Mouse (Mus musculus) midbrain, embryonic 14.5 days (tissue): Measurements from ENCODE around the gene Npas3. TPM values are rescaled to one million over a fixed set of nuclear protein-coding genes. Genes with fewer than 3 reads are reported as not detected.

Experiments used
- ATAC-seq: fragments of 200-750 bp; cut with Nextera tagmentation; 2 replicates; pipeline ENCODE4 v1.8.0; 2017; ENCODE audit warnings: moderate number of reproducible peaks, moderate library complexity; ENCODE audit not compliant: low FRiP score, low TSS enrichment
- DNase-seq: peaks from one replicate; pipeline ENCODE4 v3.0.0-alpha.2; 2015
- H3K27ac ChIP-seq: fragments of 300-500 bp; sonication (generic); replicated peaks from 2 replicates; pipeline ENCODE4 v1.5.1; 2014; ENCODE audit warnings: mild to moderate bottlenecking, low read depth, low read length, moderate library complexity
- H3K27me3 ChIP-seq: fragments of 300-500 bp; sonication (generic); 2 replicates; pipeline ENCODE4 v1.6.1; 2014; ENCODE audit warnings: low read length, control low read depth, mixed read lengths; ENCODE audit not compliant: control insufficient read depth, insufficient read depth
- H3K36me3 ChIP-seq: fragments of 300-500 bp; sonication (generic); 2 replicates; pipeline ENCODE4 v1.6.1; 2014; ENCODE audit warnings: low read length, control low read depth; ENCODE audit not compliant: control insufficient read depth, insufficient read depth
- H3K4me1 ChIP-seq: fragments of 300-500 bp; sonication (generic); 2 replicates; pipeline ENCODE4 v1.6.1; 2014; ENCODE audit warnings: mild to moderate bottlenecking, antibody characterized with exemption, low read length, control low read depth; ENCODE audit not compliant: control insufficient read depth, insufficient read depth
- H3K4me2 ChIP-seq: fragments of 300-500 bp; sonication (generic); 2 replicates; pipeline ENCODE4 v1.6.1; 2014; ENCODE audit warnings: mild to moderate bottlenecking, low read length, moderate library complexity
- H3K4me3 ChIP-seq: fragments of 300-500 bp; sonication (generic); replicated peaks from 2 replicates; pipeline ENCODE4 v1.5.1; 2014; ENCODE audit warnings: low read depth, low read length
- H3K9ac ChIP-seq: fragments of 300-500 bp; sonication (generic); replicated peaks from 2 replicates; pipeline ENCODE4 v1.6.1; 2014; ENCODE audit warnings: mild to moderate bottlenecking, low read length, moderate library complexity
- H3K9me3 ChIP-seq: fragments of 300-500 bp; sonication (generic); 2 replicates; pipeline ENCODE4 v1.6.1; 2016; ENCODE audit warnings: low read length, control low read depth, mixed read lengths; ENCODE audit not compliant: control insufficient read depth
- WGBS: fragments of 180-500 bp; shearing (Covaris S2); extraction: QIAGEN DNeasy Blood & Tissue Kit; methylation state at CpG from one replicate; pipeline ENCODE4 v1.1.7; 2014; 5-methylcytosine and 5-hydroxymethylcytosine counted together
- polyA plus RNA-seq: library from polyadenylated mRNA; unstranded; fragments of >200 nt; fragmentation: Nextera tagmentation; extraction: Ambion mirVana; gene quantifications from 2 replicates; pipeline ENCODE4 v1.2.1, GENCODE M21; 2014

The Npas3 gene
- polyA plus RNA-seq, 1 experiment from 2014 or later, result 34.0 TPM

- Histone ChIP-seq H3K36me3 (no peaks in the 10 kb centered on the region), H3K27ac (no peak overlapping the region), H3K9me3 (no peaks in the 10 kb centered on the region), H3K4me2 (no peak overlapping the region), H3K4me3 (no peak overlapping the region), H3K9ac (no peak overlapping the region), H3K27me3 (no peaks in the 10 kb centered on the region), H3K4me1 (no peaks in the 10 kb centered on the region)
- ATAC-seq, result no peak
- DNase-seq, result no peak
- 79% methylated on average over 5 of the region's 5 CpGs for WGBS
Observed at GRCm38 (mm10) chr12:54101307-54101870, 852.9 kb downstream of the Npas3 start.

- Histone ChIP-seq H3K9ac (no peak overlapping the region), H3K27me3 (no peaks in the 10 kb centered on the region)
- WGBS, result 59% methylated on average over 6 of the region's 6 CpGs
Observed at GRCm38 (mm10) chr12:54102500-54102899, 854.0 kb downstream of the Npas3 start.

GRCm38 (mm10) chr12:54105531-54105930, 857.1 kb downstream of the Npas3 start:
- ATAC-seq (no peak), DNase-seq (peak; percentile 73)
- Histone ChIP-seq H3K9me3 (no peaks in the 10 kb centered on the region), H3K27ac (no peak overlapping the region), H3K27me3 (no peaks in the 10 kb centered on the region), H3K36me3 (no peaks in the 10 kb centered on the region), H3K9ac (no peak overlapping the region), H3K4me2 (no peak overlapping the region), H3K4me3 (no peak overlapping the region), H3K4me1 (no peaks in the 10 kb centered on the region)
- WGBS, result 67% methylated on average over 5 of the region's 5 CpGs

More at GRCm38 (mm10) chr12:54102500-54102899, 854.0 kb downstream of the Npas3 start:
- no peak for ATAC-seq
- no peak overlapping the region for H3K27ac ChIP-seq
- H3K9me3 ChIP-seq, result no peaks in the 10 kb centered on the region
- no peak overlapping the region for H3K4me3 ChIP-seq
- no peaks in the 10 kb centered on the region for H3K4me1 ChIP-seq
- no peaks in the 10 kb centered on the region for H3K36me3 ChIP-seq
- no peak overlapping the region for H3K4me2 ChIP-seq
- DNase-seq, result no peak

DNA sequence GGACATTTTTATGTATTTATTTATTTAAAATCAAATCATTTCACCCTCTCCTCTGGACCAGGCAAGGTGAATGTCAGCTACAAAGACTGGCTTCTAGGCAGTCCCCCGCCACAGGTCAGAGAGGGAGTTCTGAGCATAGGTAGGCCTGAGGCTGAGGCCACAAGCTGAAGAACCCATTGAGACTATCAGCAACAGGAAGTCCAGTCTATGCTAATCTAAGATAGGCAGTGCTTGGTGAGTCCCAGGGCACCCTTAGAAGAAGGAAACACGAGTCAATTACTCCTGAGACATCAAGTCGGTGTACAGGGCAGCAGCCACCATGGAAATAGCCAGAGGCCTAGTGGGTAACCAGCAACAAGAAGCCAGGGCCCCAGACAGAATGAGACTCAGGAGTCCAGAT, 857.5 kb downstream of the Npas3 start:
- WGBS, result 97% methylated on average over 3 of the region's 3 CpGs
- H3K4me3 ChIP-seq, result no peak overlapping the region
- no peak overlapping the region for H3K9ac ChIP-seq
- no peak overlapping the region for H3K27ac ChIP-seq
- no peaks in the 10 kb centered on the region for H3K36me3 ChIP-seq
- ATAC-seq (no peak), DNase-seq (no peak)
- H3K27me3 ChIP-seq, result no peaks in the 10 kb centered on the region
- no peaks in the 10 kb centered on the region for H3K4me1 ChIP-seq
- no peak overlapping the region for H3K4me2 ChIP-seq
- no peaks in the 10 kb centered on the region for H3K9me3 ChIP-seq

DNA sequence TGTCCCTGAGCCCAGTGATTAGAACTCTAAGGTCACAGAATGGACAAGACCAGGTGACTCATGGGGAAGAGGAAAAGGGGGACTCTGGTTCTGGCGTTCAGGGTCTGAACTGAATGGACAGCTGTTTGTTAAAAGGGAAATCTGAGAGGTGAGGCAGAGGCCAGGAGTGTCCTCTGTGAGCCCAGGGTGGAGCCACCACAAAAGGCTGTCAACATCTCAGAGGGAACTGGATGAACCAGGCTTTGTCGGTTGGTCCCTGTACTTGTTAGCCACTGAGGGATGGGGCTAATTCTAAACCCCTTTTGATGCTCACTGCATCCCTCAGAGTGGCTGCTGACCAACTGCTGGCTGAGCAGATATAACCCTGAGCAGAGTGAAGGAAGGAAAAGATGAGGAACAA, 861.9 kb downstream of the Npas3 start:
- Histone ChIP-seq H3K4me3 (no peak overlapping the region), H3K9me3 (no peaks in the 10 kb centered on the region), H3K4me1 (no peaks in the 10 kb centered on the region), H3K27ac (no peak overlapping the region), H3K36me3 (no peaks in the 10 kb centered on the region), H3K4me2 (no peak overlapping the region), H3K9ac (no peak overlapping the region), H3K27me3 (no peaks in the 10 kb centered on the region)
- no peak for DNase-seq
- ATAC-seq, result no peak
- WGBS, result 48% methylated on average over 2 of the region's 2 CpGs

DNA sequence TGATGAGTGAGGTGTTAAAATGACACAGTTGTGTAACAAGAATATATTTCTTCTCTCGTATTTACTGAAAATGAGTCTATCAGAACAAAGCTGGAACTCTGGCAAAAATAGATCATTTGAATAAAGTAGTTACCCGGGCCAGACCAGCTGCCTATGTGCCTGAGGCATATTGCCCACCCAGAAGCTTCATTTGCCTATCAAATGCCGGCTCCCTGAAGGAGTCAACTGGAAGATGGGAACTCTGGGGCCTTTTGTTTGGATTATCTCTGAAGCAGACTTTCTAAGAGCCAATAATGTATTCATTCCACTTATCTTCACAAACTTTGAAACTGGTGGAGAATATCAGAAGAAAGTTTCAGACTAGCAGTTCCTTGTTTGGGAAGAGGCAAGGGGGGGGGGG, 862.5 kb downstream of the Npas3 start:
- H3K36me3 ChIP-seq, result no peaks in the 10 kb centered on the region
- H3K4me3 ChIP-seq, result no peak overlapping the region
- no peaks in the 10 kb centered on the region for H3K27me3 ChIP-seq
- peak; percentile 42 for DNase-seq
- H3K9me3 ChIP-seq, result no peaks in the 10 kb centered on the region
- H3K4me2 ChIP-seq, result no peak overlapping the region
- no peak for ATAC-seq
- WGBS, result 25% methylated on average over 3 of the region's 3 CpGs
- no peak overlapping the region for H3K27ac ChIP-seq
- H3K4me1 ChIP-seq, result no peaks in the 10 kb centered on the region
- no peak overlapping the region for H3K9ac ChIP-seq

DNA sequence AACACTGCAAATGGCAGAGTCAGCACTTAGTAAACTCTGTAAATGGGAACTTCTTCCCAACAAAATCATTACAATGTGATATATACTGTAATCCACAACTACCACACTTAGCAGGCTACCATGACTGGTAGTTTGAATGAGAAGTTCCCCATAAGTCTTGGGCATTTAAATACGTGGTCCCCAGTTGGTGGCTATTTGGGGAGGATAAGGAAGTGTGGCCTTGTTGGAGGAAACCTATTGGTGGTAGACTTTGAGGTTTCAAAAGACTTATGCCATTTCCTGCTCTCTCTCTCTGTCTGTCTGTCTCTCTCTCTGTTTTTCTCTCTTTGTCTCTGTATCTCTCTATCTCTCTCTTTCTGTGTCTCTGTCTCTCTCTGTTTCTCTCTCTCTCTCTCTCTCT, 871.9 kb downstream of the Npas3 start:
- no peaks in the 10 kb centered on the region for H3K27me3 ChIP-seq
- DNase-seq (no peak), ATAC-seq (no peak)
- 0 out of 2 replicates have a peak, but pooled peaks cover 5% of the 10 kb centered on the region for H3K4me1 ChIP-seq
- no peak overlapping the region for H3K27ac ChIP-seq
- H3K9me3 ChIP-seq, result no peaks in the 10 kb centered on the region
- H3K9ac ChIP-seq, result no peak overlapping the region
- 71% methylated on average over 1 of the region's 1 CpGs for WGBS
- H3K4me2 ChIP-seq, result no peak overlapping the region
- H3K4me3 ChIP-seq, result no peak overlapping the region
- no peaks in the 10 kb centered on the region for H3K36me3 ChIP-seq

DNA sequence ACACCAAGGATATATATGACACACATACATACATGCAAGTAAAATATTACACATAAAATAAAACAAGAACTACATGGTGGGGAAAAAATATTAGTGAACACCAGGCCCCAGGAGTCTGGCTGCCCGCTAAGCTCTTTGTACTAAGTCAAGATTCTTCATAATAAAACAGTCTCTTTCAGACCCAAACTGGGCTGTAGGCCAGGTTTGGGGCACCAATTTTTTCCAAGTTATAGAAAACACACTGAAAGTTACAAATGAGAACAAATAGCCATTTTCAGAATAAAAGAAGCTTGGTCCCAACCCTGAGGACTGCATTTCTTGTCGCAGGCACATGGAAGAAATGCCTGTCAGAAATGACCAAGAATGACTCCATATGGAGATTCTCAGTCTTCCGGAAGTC, 872.8 kb downstream of the Npas3 start:
- no peak overlapping the region for H3K9ac ChIP-seq
- 78% methylated on average over 3 of the region's 3 CpGs for WGBS
- no peaks in the 10 kb centered on the region for H3K36me3 ChIP-seq
- no peaks in the 10 kb centered on the region for H3K9me3 ChIP-seq
- peak; percentile 29 for DNase-seq
- no peak for ATAC-seq
- no peaks in the 10 kb centered on the region for H3K27me3 ChIP-seq
- no peak overlapping the region for H3K4me3 ChIP-seq
- H3K27ac ChIP-seq, result no peak overlapping the region
- H3K4me1 ChIP-seq, result 0 out of 2 replicates have a peak, but pooled peaks cover 5% of the 10 kb centered on the region
- no peak overlapping the region for H3K4me2 ChIP-seq
